Mouse (Mus musculus): ENCODE results near the gene Dock11.

Gene Dock11

GRCm38 (mm10) chrX:35950135-35950534 is 61.5 kb downstream of the Dock11 start:
- DNase-seq (ENCODE audit: low spot score in 2 of 2) = no peak

GRCm38 (mm10) chrX:35951945-35952344 is 63.3 kb downstream of the Dock11 start:
- no peak for DNase-seq (ENCODE audit: low spot score in 2 of 2)

GRCm38 (mm10) chrX:35952521-35953095 is 64.0 kb downstream of the Dock11 start:
- DNase-seq (ENCODE audit: low spot score in 2 of 2) = no peak

- no peak for DNase-seq (ENCODE audit: low spot score in 2 of 2)
These were observed 67.6 kb downstream of the Dock11 start for GRCm38 (mm10) chrX:35956236-35956635.

GRCm38 (mm10) chrX:35963087-35963486 is 74.5 kb downstream of the Dock11 start:
- DNase-seq (ENCODE audit: low spot score in 2 of 2) = no peak

GRCm38 (mm10) chrX:35969276-35969675 is 80.6 kb downstream of the Dock11 start:
- DNase-seq (ENCODE audit: low spot score in 2 of 2) = no peak

GRCm38 (mm10) chrX:35976657-35977056 is 88.0 kb downstream of the Dock11 start:
- no peak for DNase-seq (ENCODE audit: low spot score in 2 of 2)

- DNase-seq (ENCODE audit: low spot score in 2 of 2) = no peak
These were observed 99.3 kb downstream of the Dock11 start for GRCm38 (mm10) chrX:35987981-35988380.

GRCm38 (mm10) chrX:35990508-35991095 is 102.0 kb downstream of the Dock11 start:
- DNase-seq (ENCODE audit: low spot score in 2 of 2) = no peak

- DNase-seq (ENCODE audit: low spot score in 2 of 2) = no peak
These were observed 105.6 kb downstream of the Dock11 start for GRCm38 (mm10) chrX:35994226-35994625.

GRCm38 (mm10) chrX:35997004-35997403 is 108.4 kb downstream of the Dock11 start:
- no peak for DNase-seq (ENCODE audit: low spot score in 2 of 2)

GRCm38 (mm10) chrX:35997793-35998419 is 109.3 kb downstream of the Dock11 start:
- DNase-seq (ENCODE audit: low spot score in 2 of 2) = no peak

- no peak for DNase-seq (ENCODE audit: low spot score in 2 of 2)
These were observed 137.0 kb downstream of the Dock11 start for GRCm38 (mm10) chrX:36025651-36026050.

- DNase-seq (ENCODE audit: low spot score in 2 of 2) = no peak
These were observed 142.5 kb downstream of the Dock11 start for GRCm38 (mm10) chrX:36031113-36031512.

GRCm38 (mm10) chrX:36034045-36034444 is 145.4 kb downstream of the Dock11 start:
- no peak for DNase-seq (ENCODE audit: low spot score in 2 of 2)

- no peak for DNase-seq (ENCODE audit: low spot score in 2 of 2)
These were observed 157.1 kb downstream of the Dock11 start for GRCm38 (mm10) chrX:36045731-36046130.

- no peak for DNase-seq (ENCODE audit: low spot score in 2 of 2)
These were observed 158.8 kb downstream of the Dock11 start for GRCm38 (mm10) chrX:36047451-36047850.

- no peak for DNase-seq (ENCODE audit: low spot score in 2 of 2)
These were observed 161.7 kb downstream of the Dock11 start for GRCm38 (mm10) chrX:36050312-36050711.

GRCm38 (mm10) chrX:36073997-36074396 is 185.4 kb downstream of the Dock11 start:
- no peak for DNase-seq (ENCODE audit: low spot score in 2 of 2)

- no peak for DNase-seq (ENCODE audit: low spot score in 2 of 2)
These were observed 188.5 kb downstream of the Dock11 start for GRCm38 (mm10) chrX:36077164-36077563.

GRCm38 (mm10) chrX:36082917-36083316 is 194.3 kb downstream of the Dock11 start:
- no peak for DNase-seq (ENCODE audit: low spot score in 2 of 2)

- no peak for DNase-seq (ENCODE audit: low spot score in 2 of 2)
These were observed 200.0 kb downstream of the Dock11 start for GRCm38 (mm10) chrX:36088464-36089256.

- DNase-seq (ENCODE audit: low spot score in 2 of 2) = no peak
These were observed 212.3 kb downstream of the Dock11 start for GRCm38 (mm10) chrX:36100883-36101282.

Data from cerebellum, postnatal 4 days (tissue).